31 mouse cellular contexts compared by ENCODE assay signal in the genomic region with DNA sequence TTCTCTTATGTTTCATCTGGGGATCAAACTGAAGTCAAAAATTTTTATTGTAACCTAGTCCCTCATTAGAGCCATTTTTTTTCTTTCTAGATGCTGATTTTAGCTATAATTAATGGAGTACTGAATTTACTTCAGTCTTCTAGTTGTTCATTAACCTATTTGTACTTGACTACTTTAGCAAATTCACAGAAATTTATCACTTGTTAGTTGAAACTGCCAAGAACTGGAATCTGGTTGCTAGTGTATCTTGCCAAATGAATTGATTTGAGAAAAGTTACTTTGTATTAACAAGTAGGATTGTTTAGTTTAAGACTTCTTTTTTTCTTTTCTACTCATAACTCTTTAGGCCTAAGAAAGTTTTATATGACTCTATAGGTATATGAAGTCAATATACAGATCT.
"Had no signal": no experiment of that assay in that cellular context is flagged by ENCODE, and none has a peak within 500 bp of the region (broad histone marks: within the 10 kb centered on the region; RNA-seq: fewer than 3 reads in every experiment).

No protein-coding gene starts in this region.

- H3K4me3 ChIP-seq: left cerebral cortex, adult 2 months; limb, embryonic 10.5 days; limb, embryonic 12.5 days; limb, embryonic 13.5 days; limb, embryonic 15.5 days; liver, embryonic 12.5 days; liver, embryonic 13.5 days; liver, embryonic 15.5 days; lung, embryonic 15.5 days; megakaryocyte, embryonic 14.5 days; midbrain, embryonic 10.5 days; midbrain, embryonic 12.5 days; midbrain, embryonic 13.5 days; midbrain, embryonic 15.5 days; myocyte; neural tube, embryonic 12.5 days; neural tube, embryonic 13.5 days had no signal

- ATAC-seq: liver, embryonic 12.5 days; lung, postnatal 0 days; midbrain, embryonic 13.5 days; midbrain, embryonic 15.5 days; midbrain, embryonic 16.5 days had no signal

- H3K4me1 ChIP-seq: limb, embryonic 10.5 days; limb, embryonic 12.5 days; limb, embryonic 13.5 days; liver, embryonic 12.5 days; liver, embryonic 13.5 days; liver, embryonic 15.5 days; lung, embryonic 15.5 days; midbrain, embryonic 10.5 days; midbrain, embryonic 12.5 days; midbrain, embryonic 13.5 days; midbrain, embryonic 15.5 days; neural tube, embryonic 12.5 days; neural tube, embryonic 13.5 days had no signal

- H3K27me3 ChIP-seq: limb, embryonic 12.5 days; limb, embryonic 13.5 days; limb, embryonic 15.5 days; liver, embryonic 12.5 days; liver, embryonic 13.5 days; liver, embryonic 15.5 days; lung, embryonic 15.5 days; megakaryocyte, embryonic 14.5 days; midbrain, embryonic 12.5 days; midbrain, embryonic 13.5 days; midbrain, embryonic 15.5 days; neural tube, embryonic 12.5 days; neural tube, embryonic 13.5 days had no signal

- H3K4me2 ChIP-seq: limb, embryonic 12.5 days; limb, embryonic 13.5 days; limb, embryonic 15.5 days; liver, embryonic 11.5 days; liver, embryonic 12.5 days; liver, embryonic 13.5 days; liver, embryonic 15.5 days; lung, embryonic 14.5 days; lung, embryonic 15.5 days; midbrain, embryonic 12.5 days; midbrain, embryonic 13.5 days; midbrain, embryonic 15.5 days; neural tube, embryonic 12.5 days; neural tube, embryonic 13.5 days had no signal

- DNase-seq: left cerebral cortex, postnatal 4 days; liver; liver, embryonic 13.5 days; lung, adult 18-20 months; lung, adult 2 months; lung, embryonic 14.5 days; lung, postnatal 10 days; lung, postnatal 14 days; lung, postnatal 36 days; lung, postnatal 4 days had no signal

- H3K9me3 ChIP-seq: limb, embryonic 10.5 days; limb, embryonic 12.5 days; limb, embryonic 13.5 days; limb, embryonic 15.5 days; liver, embryonic 12.5 days; liver, embryonic 13.5 days; liver, embryonic 15.5 days; lung, embryonic 15.5 days; megakaryocyte, embryonic 14.5 days; midbrain, embryonic 10.5 days; midbrain, embryonic 12.5 days; midbrain, embryonic 13.5 days; midbrain, embryonic 15.5 days; neural tube, embryonic 12.5 days; neural tube, embryonic 13.5 days had no signal

- H3K36me3 ChIP-seq: limb, embryonic 12.5 days; liver, embryonic 12.5 days; liver, embryonic 13.5 days; lung, embryonic 15.5 days; midbrain, embryonic 12.5 days; midbrain, embryonic 15.5 days; neural tube, embryonic 12.5 days; neural tube, embryonic 13.5 days had no signal

- H3K27ac ChIP-seq: left cerebral cortex, adult 2 months; limb, embryonic 10.5 days; limb, embryonic 12.5 days; limb, embryonic 13.5 days; limb, embryonic 15.5 days; liver, embryonic 12.5 days; liver, embryonic 13.5 days; liver, embryonic 14.5 days; liver, embryonic 15.5 days; lung, embryonic 15.5 days; macrophage; midbrain, embryonic 10.5 days; midbrain, embryonic 12.5 days; midbrain, embryonic 13.5 days; midbrain, embryonic 15.5 days; neural tube, embryonic 12.5 days; neural tube, embryonic 13.5 days had no signal

- H3K9ac ChIP-seq: limb, embryonic 12.5 days; limb, embryonic 13.5 days; limb, embryonic 15.5 days; liver, embryonic 12.5 days; liver, embryonic 13.5 days; liver, embryonic 14.5 days; liver, embryonic 15.5 days; lung, embryonic 14.5 days; lung, embryonic 15.5 days; midbrain, embryonic 12.5 days; midbrain, embryonic 13.5 days; midbrain, embryonic 15.5 days; neural tube, embryonic 12.5 days; neural tube, embryonic 13.5 days had no signal
